Mouse (Mus musculus) lung, postnatal 0 days (tissue): ENCODE data around the gene Fam25c.

Experiments
- CTCF ChIP-seq: IDR thresholded peaks from 2 replicates; pipeline ENCODE4 v1.5.1; 2016; ENCODE audit warnings: antibody characterized with exemption, mild to moderate bottlenecking
- EP300 ChIP-seq: IDR thresholded peaks from 2 replicates; pipeline ENCODE4 v1.6.1; 2016; ENCODE audit warnings: antibody characterized with exemption, mild to moderate bottlenecking, control low read depth

GRCm38 (mm10) chr14:34309266-34309665, 46.0 kb downstream of the Fam25c start:
- no peak for TF ChIP-seq CTCF
- no peak for TF ChIP-seq EP300
